Mouse (Mus musculus): ENCODE measurements at regions not wholly inside any gene's neighbourhood (a gene's known extent, or its start where the extent isn't known, plus 50 kb on each side); places are given as distances from the start of the nearest gene placed in this dataset.

- ATAC-seq (replicated peaks; ENCODE audit: low read depth, poor library complexity, severe bottlenecking), result no peak
Observed at GRCm38 (mm10) chr12:77179138-77179537, 58.8 kb upstream of the Fut8 start.

GRCm38 (mm10) chr12:77177811-77178578 lies 59.9 kb upstream of the Fut8 start:
- peak; percentile 51 for ATAC-seq (replicated peaks; ENCODE audit: low read depth, poor library complexity, severe bottlenecking)

GRCm38 (mm10) chr12:77177303-77177702 lies 60.6 kb upstream of the Fut8 start:
- ATAC-seq (replicated peaks; ENCODE audit: low read depth, poor library complexity, severe bottlenecking), result 0 out of 2 replicates have a peak, but pooled peaks have one; percentile 30

- ATAC-seq (replicated peaks; ENCODE audit: low read depth, poor library complexity, severe bottlenecking), result no peak
Observed at GRCm38 (mm10) chr12:77174032-77174431, 63.9 kb upstream of the Fut8 start.

GRCm38 (mm10) chr12:77172540-77172939 lies 65.4 kb upstream of the Fut8 start:
- ATAC-seq (replicated peaks; ENCODE audit: low read depth, poor library complexity, severe bottlenecking), result no peak

- no peak for ATAC-seq (replicated peaks; ENCODE audit: low read depth, poor library complexity, severe bottlenecking)
Observed at GRCm38 (mm10) chr12:77170257-77170656, 67.7 kb upstream of the Fut8 start.

GRCm38 (mm10) chr12:77168367-77168766 lies 69.6 kb upstream of the Fut8 start:
- ATAC-seq (replicated peaks; ENCODE audit: low read depth, poor library complexity, severe bottlenecking), result no peak

GRCm38 (mm10) chr12:77156698-77157097 lies 81.2 kb upstream of the Fut8 start:
- ATAC-seq (replicated peaks; ENCODE audit: low read depth, poor library complexity, severe bottlenecking), result no peak

- ATAC-seq (replicated peaks; ENCODE audit: low read depth, poor library complexity, severe bottlenecking), result no peak
Observed at GRCm38 (mm10) chr12:77155626-77156025, 82.3 kb upstream of the Fut8 start.

- ATAC-seq (replicated peaks; ENCODE audit: low read depth, poor library complexity, severe bottlenecking), result no peak
Observed at GRCm38 (mm10) chr12:77151471-77151870, 86.5 kb upstream of the Fut8 start.

- ATAC-seq (replicated peaks; ENCODE audit: low read depth, poor library complexity, severe bottlenecking), result no peak
Observed at GRCm38 (mm10) chr12:77149835-77150234, 88.1 kb upstream of the Fut8 start.

- ATAC-seq (replicated peaks; ENCODE audit: low read depth, poor library complexity, severe bottlenecking), result no peak
Observed at GRCm38 (mm10) chr12:77148146-77148545, 89.8 kb upstream of the Fut8 start.

GRCm38 (mm10) chr12:77143958-77144357 lies 94.0 kb upstream of the Fut8 start:
- ATAC-seq (replicated peaks; ENCODE audit: low read depth, poor library complexity, severe bottlenecking), result no peak

- ATAC-seq (replicated peaks; ENCODE audit: low read depth, poor library complexity, severe bottlenecking), result no peak
Observed at GRCm38 (mm10) chr12:77143521-77143920, 94.4 kb upstream of the Fut8 start.

GRCm38 (mm10) chr12:77143105-77143504 lies 94.8 kb upstream of the Fut8 start:
- ATAC-seq (replicated peaks; ENCODE audit: low read depth, poor library complexity, severe bottlenecking), result no peak

GRCm38 (mm10) chr12:77142224-77142623 lies 95.7 kb upstream of the Fut8 start:
- ATAC-seq (replicated peaks; ENCODE audit: low read depth, poor library complexity, severe bottlenecking), result no peak

- peak; percentile 62 for ATAC-seq (replicated peaks; ENCODE audit: low read depth, poor library complexity, severe bottlenecking)
Observed at GRCm38 (mm10) chr12:77141260-77142201, 96.4 kb upstream of the Fut8 start.

- no peak for ATAC-seq (replicated peaks; ENCODE audit: low read depth, poor library complexity, severe bottlenecking)
Observed at GRCm38 (mm10) chr12:77140656-77141055, 97.3 kb upstream of the Fut8 start.

GRCm38 (mm10) chr12:77140141-77140540 lies 97.8 kb upstream of the Fut8 start:
- no peak for ATAC-seq (replicated peaks; ENCODE audit: low read depth, poor library complexity, severe bottlenecking)

- no peak for ATAC-seq (replicated peaks; ENCODE audit: low read depth, poor library complexity, severe bottlenecking)
Observed at GRCm38 (mm10) chr12:77139718-77140117, 98.2 kb upstream of the Fut8 start.
